Mouse (Mus musculus) gastrocnemius, postnatal 14 days (tissue): ENCODE data around the gene Ldlrap1. TPM values are rescaled to one million over a fixed set of nuclear protein-coding genes. Genes with fewer than 3 reads are reported as not detected.

Experiments used
- DNase-seq: peaks from one replicate; pipeline ENCODE4 v3.0.0; 2021; ENCODE audit warnings: mixed read lengths
- intact Hi-C: fragments of 180-260 bp; cut with DNase I; formaldehyde crosslinking; loops from one replicate; pipeline ENCODE4 v1.15.1; 2025; ENCODE audit warnings: low total_unique reads
- total RNA-seq, 2 experiments: library from RNA; stranded (reverse); gene quantifications; 2 replicates each; pipeline ENCODE4 v1.2.3; 2021

Gene Ldlrap1
- total RNA-seq, 2 experiments from 2014 or later: 9.2 to 10.2 TPM

GRCm38 (mm10) chr4:134730106-134730505 lies 37.7 kb downstream of the Ldlrap1 start:
- DNase-seq: no peak
- intact Hi-C loops: no loop called here

GRCm38 (mm10) chr4:134725735-134726345 lies 42.0 kb downstream of the Ldlrap1 start:
- intact Hi-C loops: no loop called here
- no peak for DNase-seq

GRCm38 (mm10) chr4:134724974-134725373 lies 42.9 kb downstream of the Ldlrap1 start:
- no peak for DNase-seq
- intact Hi-C loops: no loop called here

- DNase-seq: no peak
- intact Hi-C loops: no loop called here
Observed at GRCm38 (mm10) chr4:134723251-134723650, 44.6 kb downstream of the Ldlrap1 start.

- DNase-seq: no peak
- intact Hi-C loops: no loop called here
Observed at GRCm38 (mm10) chr4:134721076-134721475, 46.7 kb downstream of the Ldlrap1 start.

- no peak for DNase-seq
- intact Hi-C loops: no loop called here
Observed at GRCm38 (mm10) chr4:134720371-134720770, 47.5 kb downstream of the Ldlrap1 start.

GRCm38 (mm10) chr4:134719489-134719888 lies 48.3 kb downstream of the Ldlrap1 start:
- intact Hi-C loops: loop anchor here (5.0 kb wide), 1 partner anchor 177 kb away; no protein-coding TSS in a partner anchor
- DNase-seq: no peak

- intact Hi-C loops: no loop called here
- peak; percentile 83 for DNase-seq
Observed at GRCm38 (mm10) chr4:134713937-134714336, 53.9 kb downstream of the Ldlrap1 start.

GRCm38 (mm10) chr4:134705311-134705710 lies 62.5 kb downstream of the Ldlrap1 start:
- intact Hi-C loops: no loop called here
- no peak for DNase-seq

GRCm38 (mm10) chr4:134704590-134704989 lies 63.2 kb downstream of the Ldlrap1 start:
- DNase-seq: no peak
- intact Hi-C loops: loop anchor here (5.0 kb wide), 1 partner anchor 102 kb away; no protein-coding TSS in a partner anchor

GRCm38 (mm10) chr4:134703835-134704546 lies 63.8 kb downstream of the Ldlrap1 start, which contains the start of gene Man1c1:
Man1c1 (minus strand) TSS chr4:134704290.
- intact Hi-C loops: loop anchor here (5.0 kb wide), 1 partner anchor 102 kb away; no protein-coding TSS in a partner anchor
- DNase-seq: peak; percentile 99

- DNase-seq: peak; percentile 54
- intact Hi-C loops: loop anchor here (5.0 kb wide), 1 partner anchor 101 kb away; no protein-coding TSS in a partner anchor
Observed at GRCm38 (mm10) chr4:134702981-134703834, 64.6 kb downstream of the Ldlrap1 start.

- DNase-seq: peak; percentile 75
- intact Hi-C loops: loop anchor here (5.0 kb wide), 1 partner anchor 100 kb away; no protein-coding TSS in a partner anchor
Observed at GRCm38 (mm10) chr4:134701934-134702333, 65.9 kb downstream of the Ldlrap1 start.

- DNase-seq: no peak
- intact Hi-C loops: loop anchor here (5.0 kb wide), 1 partner anchor 99 kb away; no protein-coding TSS in a partner anchor
Observed at GRCm38 (mm10) chr4:134700911-134701310, 66.9 kb downstream of the Ldlrap1 start.

- DNase-seq: no peak
- intact Hi-C loops: no loop called here
Observed at GRCm38 (mm10) chr4:134693202-134693940, 74.5 kb downstream of the Ldlrap1 start.

GRCm38 (mm10) chr4:134692388-134692787 lies 75.4 kb downstream of the Ldlrap1 start:
- intact Hi-C loops: no loop called here
- DNase-seq: no peak
